Mouse (Mus musculus) G1E (cell line): Measurements from ENCODE around the gene Vps11.

Experiments used
- CTCF ChIP-seq: IDR thresholded peaks from 2 replicates; pipeline ENCODE4 v1.5.1; 2012; ENCODE audit warnings: low read depth, low read length, inconsistent platforms, mixed read lengths
- GATA1 ChIP-seq: IDR thresholded peaks from 2 replicates; pipeline ENCODE4 v1.6.1; 2012; ENCODE audit warnings: borderline replicate concordance, low read length, inconsistent platforms, mixed read lengths
- POLR2AphosphoS5 ChIP-seq: IDR thresholded peaks from 2 replicates; pipeline ENCODE4 v1.6.1; 2012; ENCODE audit warnings: low read depth, low read length, inconsistent platforms; ENCODE audit not compliant: insufficient replicate concordance
- TAL1 ChIP-seq: conservative IDR thresholded peaks from 2 replicates; pipeline ENCODE4 v1.6.1; 2012; ENCODE audit warnings: low read depth, low read length, inconsistent platforms, mixed read lengths

- TF ChIP-seq CTCF (no peak), GATA1 (no peak), POLR2AphosphoS5 (no peak), TAL1 (no peak)
Measured at GRCm38 (mm10) chr9:44347166-44347565, 14.3 kb downstream of the Vps11 start.
